ENCODE assay signal across 10 mouse cellular contexts in genomic region chr11:46085398-46086163, GRCm38 (mm10). TPM values are rescaled to one million over a fixed set of nuclear protein-coding genes. Genes with fewer than 3 reads are reported as not detected.
DNase-seq lines count a peak whose midpoint lies in the region; ATAC-seq and TF ChIP-seq lines count a peak whose summit lies in the region.
"Had no signal": no experiment of that assay in that cellular context is flagged by ENCODE, and none has a peak within 500 bp of the region (broad histone marks: within the 10 kb centered on the region; RNA-seq: fewer than 3 reads in every experiment).

No protein-coding gene starts in this region.

- peak; percentile 43 for DNase-seq in kidney, adult 2 months
- no peak for DNase-seq in kidney, adult 9 months
- DNase-seq in adrenal gland, postnatal 10 days: peak; percentile 75
- peak; percentile 92 for DNase-seq in lung, postnatal 0 days (ENCODE audit: low spot score)
- no peak for DNase-seq in right cerebral cortex, postnatal 14 days

- no peak overlapping the region; the same call in 1 of the 2 replicates for H3K9ac ChIP-seq in heart, embryonic 12.5 days
- H3K9ac ChIP-seq in lung, postnatal 0 days (replicated peaks; ENCODE audit: low read depth): no peak overlapping the region
- no peak overlapping the region for H3K9ac ChIP-seq in forebrain, embryonic 15.5 days (replicated peaks)
- no peak overlapping the region for H3K9ac ChIP-seq in hindbrain, embryonic 13.5 days
- H3K9ac ChIP-seq: liver, embryonic 15.5 days had no signal

- H3K27me3 ChIP-seq in kidney, adult 2 months (replicated peaks; ENCODE audit: control insufficient read depth, insufficient read depth, low read length): no peaks in the 10 kb centered on the region
- H3K27me3 ChIP-seq in heart, embryonic 12.5 days (replicated peaks): no peaks in the 10 kb centered on the region
- H3K27me3 ChIP-seq in lung, postnatal 0 days (replicated peaks; ENCODE audit: insufficient read depth, low read length): no peaks in the 10 kb centered on the region
- no peaks in the 10 kb centered on the region for H3K27me3 ChIP-seq in forebrain, embryonic 15.5 days
- H3K27me3 ChIP-seq in hindbrain, embryonic 13.5 days: no peaks in the 10 kb centered on the region
- H3K27me3 ChIP-seq: liver, embryonic 15.5 days had no signal

- WGBS in kidney, adult 2 months: 90% methylated on average over 10 of the region's 10 CpGs
- 76% methylated on average over 10 of the region's 10 CpGs for WGBS in heart, embryonic 12.5 days
- WGBS in lung, postnatal 0 days: 56% methylated on average over 10 of the region's 10 CpGs
- 95% methylated on average over 10 of the region's 10 CpGs for WGBS in forebrain, embryonic 15.5 days
- 94% methylated on average over 10 of the region's 10 CpGs for WGBS in hindbrain, embryonic 13.5 days

- H3K27ac ChIP-seq in kidney, adult 2 months (ENCODE audit: insufficient read depth, low read depth, low read length): no peak overlapping the region
- H3K27ac ChIP-seq in heart, embryonic 12.5 days (ENCODE audit: poor library complexity, severe bottlenecking): peak overlapping the region; percentile 82
- peak overlapping the region; percentile 75 for H3K27ac ChIP-seq in lung, postnatal 0 days (ENCODE audit: low read length)
- H3K27ac ChIP-seq in forebrain, embryonic 15.5 days (replicated peaks): no peak overlapping the region
- no peak overlapping the region for H3K27ac ChIP-seq in hindbrain, embryonic 13.5 days
- H3K27ac ChIP-seq: liver, embryonic 15.5 days had no signal

- H3K4me3 ChIP-seq in kidney, adult 2 months (ENCODE audit: insufficient read depth, low read depth, low read length): no peak overlapping the region
- H3K4me3 ChIP-seq in heart, embryonic 12.5 days: no peak overlapping the region
- H3K4me3 ChIP-seq in lung, postnatal 0 days (ENCODE audit: low read depth, low read length): no peak overlapping the region
- H3K4me3 ChIP-seq in forebrain, embryonic 15.5 days: no peak overlapping the region
- no peak overlapping the region for H3K4me3 ChIP-seq in hindbrain, embryonic 13.5 days
- H3K4me3 ChIP-seq: liver, embryonic 15.5 days had no signal

- TF ChIP-seq POLR2A in kidney, adult 2 months (IDR thresholded peaks at IDR 0.05; ENCODE audit: low read depth, low read length): no peak

- H3K4me2 ChIP-seq in heart, embryonic 12.5 days: no peak overlapping the region
- no peak overlapping the region for H3K4me2 ChIP-seq in lung, postnatal 0 days (replicated peaks; ENCODE audit: low read depth, low read length)
- H3K4me2 ChIP-seq in forebrain, embryonic 15.5 days (replicated peaks): no peak overlapping the region
- no peak overlapping the region for H3K4me2 ChIP-seq in hindbrain, embryonic 13.5 days
- H3K4me2 ChIP-seq: liver, embryonic 15.5 days had no signal

- no peak for TF ChIP-seq CTCF in kidney, adult 2 months (conservative IDR thresholded peaks at IDR 0.05; ENCODE audit: insufficient read depth, insufficient read length, low read depth, low read length)
- no peak for TF ChIP-seq CTCF in lung, postnatal 0 days (IDR thresholded peaks at IDR 0.05)

- H3K9me3 ChIP-seq in heart, embryonic 12.5 days (replicated peaks): no peaks in the 10 kb centered on the region
- H3K9me3 ChIP-seq in lung, postnatal 0 days (ENCODE audit: low read length): no peaks in the 10 kb centered on the region
- H3K9me3 ChIP-seq in forebrain, embryonic 15.5 days: no peaks in the 10 kb centered on the region
- H3K9me3 ChIP-seq in hindbrain, embryonic 13.5 days: no peaks in the 10 kb centered on the region
- H3K9me3 ChIP-seq: liver, embryonic 15.5 days had no signal

- H3K36me3 ChIP-seq in kidney, adult 2 months (ENCODE audit: control insufficient read depth, insufficient read depth, low read length): no peaks in the 10 kb centered on the region
- H3K36me3 ChIP-seq in heart, embryonic 12.5 days: peaks cover 49% of the 10 kb centered on the region
- no peaks in the 10 kb centered on the region for H3K36me3 ChIP-seq in lung, postnatal 0 days (ENCODE audit: insufficient read depth, low read length)
- H3K36me3 ChIP-seq in forebrain, embryonic 15.5 days: no peaks in the 10 kb centered on the region
- no peaks in the 10 kb centered on the region for H3K36me3 ChIP-seq in hindbrain, embryonic 13.5 days
- H3K36me3 ChIP-seq: liver, embryonic 15.5 days had no signal

- no peak for ATAC-seq in heart, embryonic 12.5 days (ENCODE audit: insufficient number of reproducible peaks, low FRiP score)
- peak; percentile 79 for ATAC-seq in lung, postnatal 0 days
- ATAC-seq in forebrain, embryonic 15.5 days (replicated peaks): no peak
- ATAC-seq in hindbrain, embryonic 13.5 days (ENCODE audit: low FRiP score): no peak
- ATAC-seq: hindbrain, embryonic 16.5 days had no signal

- TF ChIP-seq EP300 in lung, postnatal 0 days (IDR thresholded peaks at IDR 0.05): peak; percentile 88

- H3K4me1 ChIP-seq in kidney, adult 2 months (ENCODE audit: control insufficient read depth, insufficient read depth, low read length): no peaks in the 10 kb centered on the region; the same call in 1 of the 2 replicates
- H3K4me1 ChIP-seq in heart, embryonic 12.5 days (replicated peaks): peaks cover 92% of the 10 kb centered on the region
- H3K4me1 ChIP-seq in lung, postnatal 0 days (ENCODE audit: insufficient read depth, low read depth, low read length): peaks cover 41% of the 10 kb centered on the region; the same call in 1 of the 2 replicates
- no peaks in the 10 kb centered on the region for H3K4me1 ChIP-seq in forebrain, embryonic 15.5 days
- H3K4me1 ChIP-seq in hindbrain, embryonic 13.5 days (replicated peaks): peaks cover 3% of the 10 kb centered on the region; the same call in 1 of the 2 replicates

RNA-seq across cellular contexts. Expression of gene Adam19, which starts 29.8 kb away (rescaled TPM):
- 2.9 and 3.6 TPM in 2 replicates for polyA plus RNA-seq in kidney, adult 2 months (2012; rRNA removed)
- 10 to 100 TPM; 15.5 to 25.3 TPM for total RNA-seq in adrenal gland, postnatal 10 days (2021)
- 44.2 and 48.3 TPM in 2 replicates for polyA plus RNA-seq in heart, embryonic 12.5 days (2016; fragmentation: Nextera tagmentation; extraction: Ambion mirVana)
- 11.4 and 12.4 TPM in 2 replicates for polyA plus RNA-seq in lung, postnatal 0 days (2015; fragmentation: Nextera tagmentation; extraction: Ambion mirVana)
- 8.5 and 9.0 TPM in 2 replicates for polyA plus RNA-seq in forebrain, embryonic 15.5 days (2015; fragmentation: Nextera tagmentation; extraction: Ambion mirVana)
- 13.2 and 14.9 TPM in 2 replicates for polyA plus RNA-seq in hindbrain, embryonic 13.5 days (2015; fragmentation: Nextera tagmentation; extraction: Ambion mirVana)

RNA-seq across cellular contexts. Expression of gene Gm12166, which starts 33.5 kb away (rescaled TPM):
- 9.6 and 14.2 TPM in 2 replicates for polyA plus RNA-seq in kidney, adult 2 months (2012; rRNA removed)
- 1 to 10 TPM; 4.0 to 4.6 TPM for total RNA-seq in adrenal gland, postnatal 10 days (2021)
- polyA plus RNA-seq in heart, embryonic 12.5 days (2016; fragmentation: Nextera tagmentation; extraction: Ambion mirVana): 3.4 and 4.0 TPM in 2 replicates
- polyA plus RNA-seq in lung, postnatal 0 days (2015; fragmentation: Nextera tagmentation; extraction: Ambion mirVana): 8.0 and 8.3 TPM in 2 replicates
- 5.3 and 6.5 TPM in 2 replicates for polyA plus RNA-seq in forebrain, embryonic 15.5 days (2015; fragmentation: Nextera tagmentation; extraction: Ambion mirVana)
- 5.0 and 7.9 TPM in 2 replicates for polyA plus RNA-seq in hindbrain, embryonic 13.5 days (2015; fragmentation: Nextera tagmentation; extraction: Ambion mirVana)

Comparison
In these comparisons a context has a peak if more than half of its experiments do, and no peak if none do; other contexts are left out.
1. DNase-seq: peak in kidney, adult 2 months (single experiment), adrenal gland, postnatal 10 days (single experiment) and lung, postnatal 0 days (single experiment); none in kidney, adult 9 months (single experiment) and right cerebral cortex, postnatal 14 days (single experiment).
2. H3K27ac ChIP-seq: peak in heart, embryonic 12.5 days (single experiment) and lung, postnatal 0 days (single experiment); none in kidney, adult 2 months (single experiment), forebrain, embryonic 15.5 days (single experiment) and hindbrain, embryonic 13.5 days (single experiment).